Mouse (Mus musculus): ENCODE results near the gene Pnrc1.

GRCm38 (mm10) chr4:33289106-33289650, 785 bp downstream of the Pnrc1 start:
- TF ChIP-seq RCOR1 (IDR thresholded peaks at IDR 0.05; ENCODE audit: low read depth, low read length), result no peak
- TF ChIP-seq POLR2A (IDR thresholded peaks at IDR 0.05; ENCODE audit: control insufficient read depth in 1 of 2, insufficient read depth in 1 of 2, low read depth in 1 of 2, low read length in 2 of 2, poor library complexity in 1 of 2), result no peak
- no peak for TF ChIP-seq ZKSCAN1 (IDR thresholded peaks at IDR 0.05; ENCODE audit: low read depth, low read length)
- no peak for TF ChIP-seq CTCF (IDR thresholded peaks at IDR 0.05 in 2 of 3, conservative IDR thresholded peaks at IDR 0.05 in 1 of 3; ENCODE audit: control insufficient read depth in 1 of 3, insufficient read depth in 1 of 3, low read depth in 2 of 3, low read length in 3 of 3, poor library complexity in 1 of 3, severe bottlenecking in 1 of 3)
- TF ChIP-seq MAX (IDR thresholded peaks at IDR 0.05; ENCODE audit: low read length), result no peak
- no peak for TF ChIP-seq MEF2A (IDR thresholded peaks at IDR 0.05; ENCODE audit: extremely low read depth, insufficient replicate concordance, low read depth, low read length, poor library complexity, severe bottlenecking)
- 0 out of 2 replicates have a peak, but pooled peaks have one; percentile 5 for TF ChIP-seq ZC3H11A (IDR thresholded peaks at IDR 0.05; ENCODE audit: low read depth, low read length)
- TF ChIP-seq EP300 (IDR thresholded peaks at IDR 0.05; ENCODE audit: low read depth in 1 of 2, low read length in 2 of 2), result peak in 1 of 2 experiments; percentile 25; a peak in 2 of 4 replicates
- TF ChIP-seq RAD21 (IDR thresholded peaks at IDR 0.05; ENCODE audit: low read depth, low read length), result no peak

All from MEL (cell line).